Mouse (Mus musculus) testis, adult 2 months (tissue): Measurements from ENCODE around the gene Cd276. TPM values are rescaled to one million over a fixed set of nuclear protein-coding genes. Genes with fewer than 3 reads are reported as not detected.
"Not testable (repeated sequence)": the region's sequence is repeated elsewhere in the genome, so short reads cannot be mapped to it uniquely, and the experiment has no call there.

Source experiments
- H3K27ac ChIP-seq: fragments of 200-500 bp; 2 replicates; pipeline ENCODE4 v1.5.1; 2012; ENCODE audit warnings: low read depth, low read length; ENCODE audit not compliant: control insufficient read depth, insufficient read depth
- H3K27me3 ChIP-seq: fragments of 200-500 bp; 2 replicates; pipeline ENCODE4 v1.6.1; 2012; ENCODE audit warnings: mild to moderate bottlenecking, low read length, moderate library complexity; ENCODE audit not compliant: control insufficient read depth, insufficient read depth
- H3K36me3 ChIP-seq: fragments of 200-500 bp; 2 replicates; pipeline ENCODE4 v1.6.1; 2012; ENCODE audit warnings: mild to moderate bottlenecking, low read length; ENCODE audit not compliant: control insufficient read depth, insufficient read depth
- H3K4me1 ChIP-seq: fragments of 200-500 bp; 2 replicates; pipeline ENCODE4 v1.6.1; 2012; ENCODE audit warnings: low read length; ENCODE audit not compliant: control insufficient read depth, insufficient read depth
- H3K4me3 ChIP-seq: fragments of 200-500 bp; 2 replicates; pipeline ENCODE4 v1.5.1; 2012; ENCODE audit warnings: low read depth, mild to moderate bottlenecking, low read length, moderate library complexity, mixed read lengths; ENCODE audit not compliant: control insufficient read depth
- CTCF ChIP-seq: fragments of 200-500 bp; IDR thresholded peaks from 2 replicates; pipeline ENCODE4 v1.5.1; 2012; ENCODE audit warnings: low read depth, mild to moderate bottlenecking, inconsistent platforms, low read length, moderate library complexity; ENCODE audit not compliant: control insufficient read depth, insufficient read depth, insufficient replicate concordance
- POLR2A ChIP-seq: fragments of 200-500 bp; IDR thresholded peaks from 2 replicates; pipeline ENCODE4 v1.6.1; 2012; ENCODE audit warnings: low read depth, mild to moderate bottlenecking, inconsistent platforms, low read length, moderate library complexity; ENCODE audit not compliant: control insufficient read depth
- polyA plus RNA-seq: library from polyadenylated mRNA; depleted of rRNA; stranded (reverse); fragments of >200 nt; gene quantifications from 2 replicates; pipeline ENCODE4 v1.2.3, GENCODE M21; 2012

The Cd276 gene
- polyA plus RNA-seq, 1 experiment: 1.3 TPM

DNA sequence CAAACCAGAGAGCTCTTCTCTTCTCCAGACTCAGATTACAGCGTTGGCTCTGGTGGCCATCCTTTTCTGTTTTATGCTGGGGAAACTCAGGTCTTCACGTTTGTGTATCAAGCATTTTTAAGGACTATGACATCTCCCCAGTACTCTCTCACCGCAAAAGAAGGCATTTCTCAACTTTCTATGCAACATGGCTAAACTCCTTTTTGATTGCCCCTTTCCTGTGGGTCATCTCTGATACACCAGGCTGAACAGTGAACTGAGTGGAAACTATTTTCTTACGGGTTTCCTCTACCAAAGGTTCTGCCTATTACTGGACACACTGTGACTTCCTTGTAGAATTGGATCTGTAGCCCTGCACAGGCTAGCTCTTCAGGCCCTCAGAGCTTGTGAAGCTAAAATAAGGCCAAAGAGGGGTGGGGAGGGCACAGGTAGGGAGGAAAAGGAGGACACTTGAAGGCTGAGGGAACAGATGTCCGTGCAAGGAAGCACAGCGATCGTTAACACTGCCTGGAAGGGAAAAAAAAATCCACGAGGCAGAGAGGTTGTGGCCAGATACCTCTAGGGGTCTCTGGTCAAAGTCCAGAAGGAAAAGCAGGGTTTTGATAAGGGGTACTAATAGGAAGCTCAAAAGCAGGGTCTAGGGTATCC is 26.2 kb upstream of the Cd276 start:
- Histone ChIP-seq H3K4me3 (peak overlapping the region; percentile 78), H3K27ac (peak overlapping the region; percentile 84), H3K4me1 (peaks cover 7% of the 10 kb centered on the region), H3K36me3 (no peaks in the 10 kb centered on the region), H3K27me3 (no peaks in the 10 kb centered on the region)
- no peak for TF ChIP-seq CTCF
- TF ChIP-seq POLR2A: no peak

GRCm38 (mm10) chr9:58580453-58581195 is 25.4 kb upstream of the Cd276 start:
- H3K4me3 ChIP-seq, H3K27ac ChIP-seq, H3K27me3 ChIP-seq: not testable (repeated sequence)

GRCm38 (mm10) chr9:58578669-58579068 is 23.4 kb upstream of the Cd276 start:
- H3K27ac ChIP-seq: no peak overlapping the region
- TF ChIP-seq POLR2A (no peak), CTCF (peak; percentile 64; the same call in 1 of the 2 replicates)
- H3K36me3 ChIP-seq: no peaks in the 10 kb centered on the region
- peaks cover 7% of the 10 kb centered on the region for H3K4me1 ChIP-seq
- no peak overlapping the region for H3K4me3 ChIP-seq
- H3K27me3 ChIP-seq: no peaks in the 10 kb centered on the region

More at GRCm38 (mm10) chr9:58580453-58581195, 25.4 kb upstream of the Cd276 start:
- H3K36me3 ChIP-seq, H3K4me1 ChIP-seq: not testable (repeated sequence)

DNA sequence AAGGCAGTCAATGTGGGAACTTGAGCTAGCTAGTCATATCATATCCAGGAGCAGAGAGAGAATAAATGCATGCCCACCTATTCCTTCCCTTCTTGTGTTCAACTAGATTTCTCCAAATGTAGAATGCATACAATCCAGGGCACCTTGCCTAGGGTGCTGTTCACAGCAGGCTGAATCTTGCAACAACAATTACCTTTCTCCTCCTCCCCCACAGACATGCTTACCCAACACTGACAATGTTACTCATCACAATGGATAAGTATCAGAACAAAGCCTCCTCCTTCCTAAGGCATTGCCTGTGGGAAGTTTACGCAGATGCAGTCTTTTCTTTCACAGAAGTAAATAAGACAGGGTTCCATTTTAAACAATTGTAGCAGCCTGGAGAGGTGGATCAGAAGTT is 15.8 kb upstream of the Cd276 start:
- no peaks in the 10 kb centered on the region for H3K27me3 ChIP-seq
- no peaks in the 10 kb centered on the region for H3K36me3 ChIP-seq
- H3K4me3 ChIP-seq: no peak overlapping the region
- no peaks in the 10 kb centered on the region for H3K4me1 ChIP-seq
- no peak overlapping the region for H3K27ac ChIP-seq
- TF ChIP-seq CTCF: no peak
- TF ChIP-seq POLR2A: no peak

DNA sequence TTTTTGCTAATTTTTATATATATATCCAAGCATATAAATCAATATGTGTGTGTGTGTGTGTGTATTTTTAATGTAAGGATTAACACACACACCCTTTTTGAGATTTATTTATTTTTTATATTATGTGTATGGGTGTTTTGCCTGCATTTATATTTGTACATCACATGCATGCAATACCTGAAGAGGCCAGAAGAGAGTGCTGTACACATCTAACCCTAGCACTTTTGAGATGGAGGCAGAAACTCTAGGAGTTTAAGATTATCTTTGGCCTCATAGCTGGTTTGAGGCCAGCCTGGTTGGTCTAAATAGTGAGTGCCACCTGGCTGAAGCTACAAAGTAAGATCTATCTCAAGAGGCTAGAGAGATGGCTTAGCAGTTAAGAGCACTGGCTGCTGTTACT is 12.4 kb upstream of the Cd276 start:
- Histone ChIP-seq H3K36me3 (no peaks in the 10 kb centered on the region), H3K4me1 (no peaks in the 10 kb centered on the region), H3K4me3 (no peak overlapping the region), H3K27ac (no peak overlapping the region), H3K27me3 (no peaks in the 10 kb centered on the region)
- TF ChIP-seq CTCF: no peak
- no peak for TF ChIP-seq POLR2A

DNA sequence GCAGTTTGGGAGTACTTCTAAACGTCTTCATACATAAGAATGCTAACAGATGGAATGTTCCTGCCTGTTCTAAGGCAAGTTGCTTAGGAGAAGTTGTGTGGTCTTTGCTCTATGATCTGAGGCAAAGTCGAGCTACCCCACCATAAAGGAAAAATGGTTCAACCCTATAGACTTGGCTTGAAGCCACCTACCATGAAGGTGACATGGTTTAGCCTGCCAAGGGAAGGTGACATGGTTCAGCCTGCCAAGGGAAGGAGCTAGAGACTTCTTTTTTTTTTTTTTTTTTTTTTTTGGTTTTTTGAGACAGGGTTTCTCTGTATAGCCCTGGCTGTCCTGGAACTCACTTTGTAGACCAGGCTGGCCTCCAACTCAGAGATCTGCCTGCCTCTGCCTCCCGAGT is 10.7 kb upstream of the Cd276 start:
- H3K27me3 ChIP-seq, H3K27ac ChIP-seq, H3K4me1 ChIP-seq, H3K4me3 ChIP-seq, H3K36me3 ChIP-seq: not testable (repeated sequence)

- TF ChIP-seq POLR2A (no peak), CTCF (no peak)
- Histone ChIP-seq H3K27ac (no peak overlapping the region), H3K4me1 (peaks cover 3% of the 10 kb centered on the region), H3K36me3 (no peaks in the 10 kb centered on the region), H3K4me3 (no peak overlapping the region), H3K27me3 (no peaks in the 10 kb centered on the region)
Observed at GRCm38 (mm10) chr9:58560211-58560610, 5.0 kb upstream of the Cd276 start.
